Mouse (Mus musculus) brain, embryonic 14.5 days (tissue): Measurements from ENCODE around the gene Nrxn2. TPM values are rescaled to one million over a fixed set of nuclear protein-coding genes. Genes with fewer than 3 reads are reported as not detected.

Experiments
- DNase-seq: peaks from one replicate; pipeline ENCODE4 v3.0.0-alpha.2; 2011; ENCODE audit warnings: low read depth
- CTCF ChIP-seq: fragments of 200-500 bp; IDR thresholded peaks from 2 replicates; pipeline ENCODE4 v1.5.1; 2012; ENCODE audit warnings: inconsistent platforms, mild to moderate bottlenecking, moderate library complexity, borderline replicate concordance; ENCODE audit not compliant: insufficient read depth, insufficient read length; ENCODE audit errors: extremely low read depth
- POLR2A ChIP-seq: fragments of 200-500 bp; IDR thresholded peaks from 2 replicates; pipeline ENCODE4 v1.6.1; 2012; ENCODE audit warnings: mild to moderate bottlenecking, inconsistent platforms, borderline replicate concordance; ENCODE audit not compliant: poor library complexity, insufficient read depth, insufficient read length, severe bottlenecking; ENCODE audit errors: extremely low read depth
- polyA plus RNA-seq: library from polyadenylated mRNA; depleted of rRNA; stranded (reverse); fragments of >200 nt; gene quantifications from 2 replicates; pipeline ENCODE4 v1.2.3, GENCODE M21; 2012

The Nrxn2 gene
- polyA plus RNA-seq, 1 experiment = 311 TPM

DNA sequence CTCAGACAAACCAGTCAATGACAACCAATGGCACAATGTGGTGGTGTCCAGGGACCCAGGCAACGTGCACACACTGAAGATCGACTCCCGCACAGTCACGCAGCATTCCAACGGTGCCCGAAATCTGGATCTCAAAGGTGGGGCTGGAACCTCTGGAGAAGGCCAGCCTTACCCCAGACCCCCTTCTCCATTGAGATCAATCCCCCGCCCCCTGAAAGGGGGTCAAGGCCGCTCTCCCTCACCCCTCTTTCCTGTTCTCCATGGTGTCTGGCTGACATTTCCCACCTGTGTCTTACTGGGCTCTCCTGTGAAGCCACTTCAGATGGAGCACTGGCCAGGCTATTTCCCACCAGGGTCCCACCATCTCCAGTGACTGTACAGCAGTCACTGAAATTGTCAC, 73.0 kb downstream of the Nrxn2 start:
- DNase-seq = no peak

GRCm38 (mm10) chr19:6492124-6492523, 73.6 kb downstream of the Nrxn2 start:
- peak; percentile 90 for DNase-seq
- no peak for TF ChIP-seq POLR2A
- TF ChIP-seq CTCF = peak; percentile 89

More for the DNA sequence above, 73.0 kb downstream of the Nrxn2 start:
- TF ChIP-seq CTCF = no peak
- TF ChIP-seq POLR2A = no peak

DNA sequence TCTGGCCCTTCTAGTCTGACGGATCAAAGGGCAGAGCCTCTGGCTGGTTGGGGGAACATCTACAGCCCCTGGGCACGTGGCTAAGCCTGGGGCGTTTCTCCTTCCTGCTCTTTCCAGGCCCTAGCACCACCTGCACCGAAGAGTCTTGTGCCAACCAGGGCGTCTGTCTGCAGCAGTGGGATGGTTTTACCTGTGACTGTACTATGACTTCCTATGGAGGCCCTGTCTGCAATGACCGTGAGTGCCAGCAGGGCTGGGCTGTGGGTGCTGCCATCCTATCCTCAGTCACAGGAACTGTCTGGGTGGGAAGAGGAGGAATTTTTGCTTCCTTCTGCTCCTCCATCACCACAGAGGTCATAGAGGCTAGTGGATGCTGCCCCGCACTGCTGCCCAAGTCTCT, 74.7 kb downstream of the Nrxn2 start:
- DNase-seq = no peak
- no peak for TF ChIP-seq POLR2A
- peak; percentile 2; the same call in 1 of the 2 replicates for TF ChIP-seq CTCF

DNA sequence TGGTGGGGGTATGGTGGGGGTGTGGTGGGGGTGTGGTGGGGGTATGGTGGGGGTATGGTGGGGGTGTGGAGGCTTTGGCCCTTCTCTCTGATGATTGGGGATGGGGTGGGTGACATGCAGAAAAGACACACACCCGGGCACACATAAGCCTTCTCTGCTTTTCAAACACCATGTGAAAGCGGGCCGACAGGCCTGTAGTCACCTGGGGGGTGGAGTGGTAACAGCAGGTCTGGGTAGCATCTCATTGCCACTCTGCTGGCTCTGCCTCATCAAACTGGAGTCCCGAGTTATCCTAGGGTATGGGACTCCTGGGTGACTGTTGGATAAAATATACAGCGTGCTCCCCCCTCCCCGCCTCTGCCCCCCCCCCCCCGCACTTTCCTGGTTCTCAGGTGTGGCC, 75.5 kb downstream of the Nrxn2 start:
- DNase-seq = no peak
- no peak for TF ChIP-seq CTCF
- no peak for TF ChIP-seq POLR2A

GRCm38 (mm10) chr19:6494504-6495170, 76.1 kb downstream of the Nrxn2 start:
- TF ChIP-seq POLR2A = no peak
- TF ChIP-seq CTCF = no peak

GRCm38 (mm10) chr19:6495714-6496113, 77.2 kb downstream of the Nrxn2 start:
- TF ChIP-seq POLR2A (no peak), CTCF (no peak)
- DNase-seq = no peak

More at GRCm38 (mm10) chr19:6494504-6495170, 76.1 kb downstream of the Nrxn2 start:
- no peak for DNase-seq

- no peak for DNase-seq
- TF ChIP-seq POLR2A = no peak
- no peak for TF ChIP-seq CTCF
These were observed 78.1 kb downstream of the Nrxn2 start for GRCm38 (mm10) chr19:6496462-6497149.

DNA sequence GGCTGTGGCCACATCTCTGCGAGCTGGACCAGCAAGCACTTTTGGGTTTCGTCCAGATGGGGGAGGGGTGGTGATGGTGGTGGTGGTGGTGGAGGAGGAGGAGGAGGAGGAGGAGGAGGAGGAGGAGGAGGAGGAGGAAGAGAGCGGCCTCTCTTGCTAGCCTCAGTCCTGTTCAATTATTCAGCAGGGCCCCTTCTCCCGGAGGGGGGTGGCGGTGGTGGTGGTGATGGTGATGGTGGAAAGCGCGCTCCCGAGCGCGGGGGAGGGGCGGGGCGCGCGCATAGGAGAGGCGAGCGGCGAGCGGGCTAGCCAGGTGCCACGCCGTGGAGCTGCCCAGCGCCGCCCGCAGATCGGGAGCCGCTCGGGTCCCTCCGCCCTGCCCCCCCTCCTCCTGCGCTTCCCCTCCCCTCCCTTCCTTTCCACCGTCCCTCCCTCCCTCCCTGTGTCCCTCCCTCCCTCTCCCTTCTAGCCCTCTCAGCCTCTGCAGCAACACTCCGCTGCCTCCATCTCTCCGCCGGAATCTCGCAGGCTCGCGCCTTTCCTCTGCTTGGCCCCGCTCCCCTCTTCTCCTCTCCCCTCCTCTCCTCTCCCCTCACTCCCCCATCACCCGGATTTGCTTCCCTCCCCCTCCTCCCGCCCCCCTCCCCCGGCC, 78.7 kb downstream of the Nrxn2 start:
- peak; percentile 93 for DNase-seq
- TF ChIP-seq CTCF (no peak), POLR2A (peak; percentile 53; the same call in 1 of the 2 replicates)

- no peak for DNase-seq
These were observed 79.3 kb downstream of the Nrxn2 start for GRCm38 (mm10) chr19:6497803-6498202.

DNA sequence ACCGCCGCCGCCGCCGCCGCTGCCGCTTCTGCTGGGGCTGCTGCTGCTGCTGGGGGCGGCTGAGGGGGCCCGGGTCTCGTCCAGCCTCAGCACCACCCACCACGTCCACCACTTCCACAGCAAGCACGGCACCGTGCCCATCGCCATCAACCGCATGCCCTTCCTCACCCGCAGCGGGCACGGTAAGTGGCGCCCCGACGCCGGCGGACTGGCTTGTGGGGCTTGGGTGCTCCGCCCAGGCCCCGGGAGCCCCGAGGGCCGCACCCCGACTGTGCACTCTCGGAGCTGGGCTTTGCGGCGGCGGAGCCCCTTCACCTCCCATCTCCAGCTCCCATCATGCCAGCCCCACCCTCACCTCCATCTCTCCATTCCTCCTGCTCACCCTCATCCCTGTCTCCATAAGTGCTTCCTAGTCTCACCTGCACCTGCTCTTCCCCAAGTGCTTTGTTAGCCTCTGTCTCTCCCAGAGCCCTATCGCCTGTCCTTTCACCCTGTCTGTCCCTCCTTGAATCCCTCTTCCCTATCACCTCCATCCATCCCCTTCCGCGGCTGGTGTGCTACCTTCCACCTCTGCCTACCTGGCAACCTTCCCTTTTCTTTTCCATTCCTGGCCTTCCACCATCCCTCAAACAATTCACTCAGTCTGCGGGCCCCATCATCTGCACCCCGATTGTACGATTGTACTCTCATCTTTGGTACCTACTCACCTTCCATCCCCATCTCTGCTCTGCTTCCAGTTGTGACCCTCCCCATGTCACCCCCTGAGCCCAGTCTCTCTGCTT, 80.0 kb downstream of the Nrxn2 start:
- no peak for DNase-seq
- TF ChIP-seq CTCF (no peak), POLR2A (no peak)

More at GRCm38 (mm10) chr19:6497803-6498202, 79.3 kb downstream of the Nrxn2 start:
- TF ChIP-seq CTCF (no peak), POLR2A (no peak)

- no peak for TF ChIP-seq CTCF
- TF ChIP-seq POLR2A = no peak
- no peak for DNase-seq
These were observed 81.5 kb downstream of the Nrxn2 start for GRCm38 (mm10) chr19:6499860-6500635.

DNA sequence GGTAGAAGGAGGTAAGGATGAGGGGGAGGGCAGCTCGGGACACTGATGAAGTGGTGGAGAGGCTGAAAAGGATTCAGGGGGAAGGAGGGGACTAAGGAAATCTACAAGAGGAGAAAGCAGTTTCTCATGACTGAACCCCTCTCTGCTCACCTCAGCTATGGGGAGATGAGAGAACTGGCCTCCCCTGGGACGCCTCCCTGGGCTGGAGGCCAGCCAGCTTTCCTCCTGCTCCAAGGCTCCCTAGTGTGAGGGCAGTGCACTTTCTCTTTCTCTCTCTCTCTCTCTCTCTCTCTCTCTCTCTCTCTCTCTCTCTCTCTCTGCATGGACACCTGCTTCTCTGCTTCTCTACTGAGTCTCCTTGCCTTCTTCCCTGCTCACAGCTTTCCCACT, 82.1 kb downstream of the Nrxn2 start:
- no peak for DNase-seq
- TF ChIP-seq POLR2A = no peak
- TF ChIP-seq CTCF = no peak

GRCm38 (mm10) chr19:6502035-6502541, 83.6 kb downstream of the Nrxn2 start:
- TF ChIP-seq CTCF = no peak
- no peak for TF ChIP-seq POLR2A
- peak; percentile 90 for DNase-seq
